8 mouse cellular contexts compared by ENCODE assay signal in genomic region chr2:59401841-59402461, GRCm38 (mm10).
DNase-seq lines count a peak whose midpoint lies in the region; ATAC-seq lines count a peak whose summit lies in the region.

No protein-coding gene starts in this region.

- no peaks in the 10 kb centered on the region for H3K9me3 ChIP-seq in hindbrain, embryonic 13.5 days
- no peaks in the 10 kb centered on the region for H3K9me3 ChIP-seq in hindbrain, embryonic 12.5 days (replicated peaks)
- no peaks in the 10 kb centered on the region for H3K9me3 ChIP-seq in kidney, embryonic 15.5 days (replicated peaks)
- no peaks in the 10 kb centered on the region for H3K9me3 ChIP-seq in megakaryocyte, embryonic 14.5 days

- H3K9ac ChIP-seq in hindbrain, embryonic 13.5 days: no peak overlapping the region
- no peak overlapping the region for H3K9ac ChIP-seq in hindbrain, embryonic 12.5 days
- H3K9ac ChIP-seq in kidney, embryonic 15.5 days: no peak overlapping the region

- DNase-seq in heart, adult 9 months (ENCODE audit: low spot score in 2 of 2): peak; percentile 79 to 91
- DNase-seq in layer of hippocampus, adult 9-10 months (ENCODE audit: low spot score): no peak
- DNase-seq in embryo, embryonic 10.5 days (ENCODE audit: low spot score): no peak
- no peak for DNase-seq in cerebellum, adult 8-10 months

- no peaks in the 10 kb centered on the region for H3K36me3 ChIP-seq in hindbrain, embryonic 13.5 days
- no peaks in the 10 kb centered on the region for H3K36me3 ChIP-seq in hindbrain, embryonic 12.5 days
- no peaks in the 10 kb centered on the region for H3K36me3 ChIP-seq in kidney, embryonic 15.5 days
- H3K36me3 ChIP-seq in megakaryocyte, embryonic 14.5 days (replicated peaks; ENCODE audit: low read length): no peaks in the 10 kb centered on the region

- peak overlapping the region; percentile 20; the same call in 1 of the 2 replicates for H3K27ac ChIP-seq in hindbrain, embryonic 13.5 days
- no peak overlapping the region for H3K27ac ChIP-seq in hindbrain, embryonic 12.5 days
- H3K27ac ChIP-seq in kidney, embryonic 15.5 days: peak overlapping the region; percentile 74

- 0 out of 2 replicates have a peak, but pooled peaks have one; percentile 24 for ATAC-seq in hindbrain, embryonic 13.5 days (ENCODE audit: low FRiP score)
- ATAC-seq in hindbrain, embryonic 12.5 days (ENCODE audit: low FRiP score): no peak
- peak; percentile 79 for ATAC-seq in kidney, embryonic 15.5 days (replicated peaks; ENCODE audit: low FRiP score)

- H3K4me3 ChIP-seq in hindbrain, embryonic 13.5 days: no peak overlapping the region
- H3K4me3 ChIP-seq in hindbrain, embryonic 12.5 days: no peak overlapping the region
- no peak overlapping the region for H3K4me3 ChIP-seq in kidney, embryonic 15.5 days (replicated peaks)
- H3K4me3 ChIP-seq in megakaryocyte, embryonic 14.5 days (replicated peaks): peak overlapping the region; percentile 25

- 0 out of 2 replicates have a peak, but pooled peaks cover 1% of the 10 kb centered on the region for H3K4me1 ChIP-seq in hindbrain, embryonic 13.5 days (replicated peaks)
- peaks cover 1% of the 10 kb centered on the region for H3K4me1 ChIP-seq in hindbrain, embryonic 12.5 days
- H3K4me1 ChIP-seq in kidney, embryonic 15.5 days: peaks cover 20% of the 10 kb centered on the region
- peaks cover 3% of the 10 kb centered on the region; the same call in 1 of the 2 replicates for H3K4me1 ChIP-seq in megakaryocyte, embryonic 14.5 days

- no peaks in the 10 kb centered on the region for H3K27me3 ChIP-seq in hindbrain, embryonic 13.5 days
- no peaks in the 10 kb centered on the region for H3K27me3 ChIP-seq in hindbrain, embryonic 12.5 days
- no peaks in the 10 kb centered on the region for H3K27me3 ChIP-seq in kidney, embryonic 15.5 days
- no peaks in the 10 kb centered on the region for H3K27me3 ChIP-seq in megakaryocyte, embryonic 14.5 days (replicated peaks)

- H3K4me2 ChIP-seq in hindbrain, embryonic 13.5 days: no peak overlapping the region
- no peak overlapping the region for H3K4me2 ChIP-seq in hindbrain, embryonic 12.5 days (replicated peaks)
- no peak overlapping the region for H3K4me2 ChIP-seq in kidney, embryonic 15.5 days

- WGBS in hindbrain, embryonic 13.5 days: 65% methylated on average over 8 of the region's 8 CpGs
- WGBS in hindbrain, embryonic 12.5 days: 74% methylated on average over 8 of the region's 8 CpGs
- 22% methylated on average over 8 of the region's 8 CpGs for WGBS in kidney, embryonic 15.5 days

Comparison
In these comparisons a context has a peak if more than half of its experiments do, and no peak if none do; other contexts are left out.
1. DNase-seq: peak in heart, adult 9 months (2 of 2); none in layer of hippocampus, adult 9-10 months (single experiment), embryo, embryonic 10.5 days (single experiment) and cerebellum, adult 8-10 months (single experiment).